Mouse (Mus musculus) heart, adult 2 months (tissue): Measurements from ENCODE around the gene Rasgrf1. TPM values are rescaled to one million over a fixed set of nuclear protein-coding genes. Genes with fewer than 3 reads are reported as not detected.

Experiments
- DNase-seq, 2 experiments: peaks; one replicate each; pipeline ENCODE4 v3.0.0; 2021
- H3K27ac ChIP-seq: fragments of 200-600 bp; 2 replicates; pipeline ENCODE4 v1.8.1; 2022
- H3K27me3 ChIP-seq: fragments of 200-500 bp; 2 replicates; pipeline ENCODE4 v1.6.1; 2012; ENCODE audit warnings: mild to moderate bottlenecking, low read length, inconsistent platforms, mixed read lengths; ENCODE audit not compliant: control insufficient read depth, insufficient read depth
- H3K36me3 ChIP-seq: fragments of 200-500 bp; 2 replicates; pipeline ENCODE4 v1.6.1; 2012; ENCODE audit warnings: low read length, inconsistent platforms; ENCODE audit not compliant: control insufficient read depth, insufficient read depth
- H3K4me1 ChIP-seq: fragments of 200-500 bp; 2 replicates; pipeline ENCODE4 v1.6.1; 2011; ENCODE audit warnings: low read length; ENCODE audit not compliant: control insufficient read depth, insufficient read depth
- H3K4me3 ChIP-seq: fragments of 200-600 bp; 2 replicates; pipeline ENCODE4 v1.8.1; 2022
- H3K79me2 ChIP-seq: fragments of 200-500 bp; replicated peaks from 2 replicates; pipeline ENCODE4 v1.6.1; 2012; ENCODE audit warnings: mild to moderate bottlenecking, inconsistent platforms, low read length, moderate library complexity, mixed read lengths; ENCODE audit not compliant: control insufficient read depth, insufficient read depth
- H3K9ac ChIP-seq: fragments of 200-500 bp; 2 replicates; pipeline ENCODE4 v1.6.1; 2012; ENCODE audit warnings: low read depth, mild to moderate bottlenecking, control low read depth, inconsistent platforms, low read length, mixed read lengths
- CTCF ChIP-seq: fragments of 200-600 bp; IDR thresholded peaks from 2 replicates; pipeline ENCODE4 v1.8.1; 2022; ENCODE audit warnings: antibody characterized with exemption, mild to moderate bottlenecking, moderate library complexity
- EP300 ChIP-seq: fragments of 200-500 bp; IDR thresholded peaks from 2 replicates; pipeline ENCODE4 v1.6.1; 2011; ENCODE audit warnings: low read depth, low read length, control low read depth; ENCODE audit not compliant: insufficient read depth
- POLR2A ChIP-seq: fragments of 200-500 bp; IDR thresholded peaks from 2 replicates; pipeline ENCODE4 v1.6.1; 2011; ENCODE audit warnings: mild to moderate bottlenecking, low read depth, low read length, control low read depth; ENCODE audit not compliant: insufficient read depth
- WGBS: fragments of 180-500 bp; shearing (Covaris S2); methylation state at CpG from one replicate; pipeline ENCODE4 v1.1.7; 2018; 5-methylcytosine and 5-hydroxymethylcytosine counted together
- intact Hi-C: fragments of 180-260 bp; cut with DNase I; formaldehyde crosslinking; loops from one replicate; pipeline ENCODE4 v1.15.1; 2025
- polyA plus RNA-seq: library from polyadenylated mRNA; depleted of rRNA; stranded (reverse); fragments of >200 nt; gene quantifications from 2 replicates; pipeline ENCODE4 v1.2.3, GENCODE M21; 2012; rRNA removed
- total RNA-seq, 2 experiments: library from RNA; stranded (reverse); gene quantifications; 2 replicates each; pipeline ENCODE4 v1.2.3; 2021

The Rasgrf1 gene
- total and polyA plus RNA-seq, 3 experiments = not detected

GRCm38 (mm10) chr9:90070174-90070573, 160.5 kb downstream of the Rasgrf1 start:
- no peak overlapping the region for H3K27ac ChIP-seq
- intact Hi-C loops = no loop called here
- H3K36me3 ChIP-seq = no peaks in the 10 kb centered on the region
- no peak overlapping the region for H3K4me3 ChIP-seq
- no peaks in the 10 kb centered on the region for H3K27me3 ChIP-seq
- H3K4me1 ChIP-seq = no peaks in the 10 kb centered on the region
- TF ChIP-seq CTCF (no peak), EP300 (no peak), POLR2A (no peak)
- DNase-seq = no peak
- no peaks in the 10 kb centered on the region for H3K79me2 ChIP-seq
- 49% methylated on average over 7 of the region's 7 CpGs for WGBS
- H3K9ac ChIP-seq = no peak overlapping the region

- intact Hi-C loops = loop anchor here (5.0 kb wide), 1 partner anchor 52 kb away; no protein-coding TSS in a partner anchor
Measured at GRCm38 (mm10) chr9:90075336-90075735, 165.6 kb downstream of the Rasgrf1 start.

GRCm38 (mm10) chr9:90076131-90076530, 166.4 kb downstream of the Rasgrf1 start:
- Histone ChIP-seq H3K36me3 (no peaks in the 10 kb centered on the region), H3K4me3 (no peak overlapping the region), H3K79me2 (no peaks in the 10 kb centered on the region), H3K4me1 (no peaks in the 10 kb centered on the region), H3K27ac (no peak overlapping the region), H3K9ac (no peak overlapping the region), H3K27me3 (no peaks in the 10 kb centered on the region)
- 85% methylated on average over 5 of the region's 5 CpGs for WGBS
- TF ChIP-seq EP300 = no peak
- no peak for TF ChIP-seq CTCF
- TF ChIP-seq POLR2A = no peak
- intact Hi-C loops = loop anchor here (5.0 kb wide), 1 partner anchor 51 kb away; no protein-coding TSS in a partner anchor
- DNase-seq = no peak

More at GRCm38 (mm10) chr9:90075336-90075735, 165.6 kb downstream of the Rasgrf1 start:
- Histone ChIP-seq H3K79me2 (no peaks in the 10 kb centered on the region), H3K4me3 (no peak overlapping the region), H3K9ac (no peak overlapping the region), H3K36me3 (no peaks in the 10 kb centered on the region), H3K27ac (no peak overlapping the region), H3K27me3 (no peaks in the 10 kb centered on the region), H3K4me1 (no peaks in the 10 kb centered on the region)
- WGBS = 42% methylated on average over 4 of the region's 4 CpGs
- no peak for DNase-seq
- no peak for TF ChIP-seq EP300
- TF ChIP-seq POLR2A = no peak
- no peak for TF ChIP-seq CTCF

Other genes with a start within 250 kb of the Rasgrf1 start
- gene Tmed3, start 204.8 kb upstream of the Rasgrf1 start, total RNA-seq = 10 to 100 TPM; 24.1 to 26.4 TPM
- 40.5 and 51.6 TPM in 2 replicates for gene Tmed3, start 204.8 kb upstream of the Rasgrf1 start, polyA plus RNA-seq
- not detected for gene Ankrd34c, start 171.4 kb upstream of the Rasgrf1 start, total RNA-seq
- not detected in 2 replicates for gene Ankrd34c, start 171.4 kb upstream of the Rasgrf1 start, polyA plus RNA-seq
- 10 to 100 TPM; 47.9 to 51.4 TPM for gene Ctsh, start 144.2 kb downstream of the Rasgrf1 start, total RNA-seq
- gene Ctsh, start 144.2 kb downstream of the Rasgrf1 start, polyA plus RNA-seq = 30.7 and 50.6 TPM in 2 replicates
- gene Morf4l1, start 204.9 kb downstream of the Rasgrf1 start, total RNA-seq = 100 to 1,000 TPM; 213 to 276 TPM
- 119 and 283 TPM in 2 replicates for gene Morf4l1, start 204.9 kb downstream of the Rasgrf1 start, polyA plus RNA-seq